Mouse (Mus musculus): ENCODE data around the gene Pom121l2. TPM values are rescaled to one million over a fixed set of nuclear protein-coding genes. Genes with fewer than 3 reads are reported as not detected.

Gene Pom121l2
- polyA plus RNA-seq, 1 experiment from 2014 or later: 0.12 TPM

DNA sequence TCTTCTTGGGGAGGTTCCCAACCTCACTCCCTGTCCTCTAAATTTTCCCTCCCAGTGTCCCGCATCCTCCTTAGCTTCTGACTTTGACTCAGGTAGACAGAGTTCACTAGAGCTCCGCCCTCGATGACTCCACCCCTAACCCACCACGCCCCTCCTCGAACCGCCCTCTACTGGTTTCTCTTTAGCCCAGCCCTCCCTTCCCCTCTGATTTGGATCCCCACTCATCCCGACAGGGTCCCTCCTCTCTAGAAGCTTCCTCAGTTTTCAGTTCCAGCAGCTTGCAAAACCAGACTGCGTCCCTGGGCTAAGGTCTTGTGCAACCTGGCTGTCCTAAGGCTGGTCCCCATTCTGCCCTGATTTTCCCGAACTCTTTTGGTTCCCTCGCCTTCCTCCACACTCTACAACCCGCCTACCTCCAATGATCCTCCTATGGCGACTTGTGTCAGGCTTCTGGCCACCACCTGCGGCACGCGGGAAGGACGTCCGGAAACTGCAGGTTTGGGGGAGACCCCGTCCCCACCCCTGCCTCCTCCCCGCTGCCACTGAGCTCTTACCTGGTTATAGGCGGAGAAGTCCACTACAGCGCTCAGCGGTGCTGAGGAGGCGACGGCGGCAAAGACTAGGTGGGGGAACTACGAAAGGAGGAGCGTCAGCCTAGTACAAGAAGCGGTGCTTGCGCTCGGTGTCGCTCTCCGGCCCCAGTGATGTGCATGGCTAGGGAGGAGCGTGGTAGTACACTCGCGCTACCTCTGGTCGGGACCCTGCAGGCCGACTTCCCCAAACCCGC lies 25.5 kb downstream of the Pom121l2 start:
- WGBS: under 1% methylated on average over 38 of the region's 38 CpGs
- peak overlapping the region; percentile 82 for H3K4me2 ChIP-seq (ENCODE audit: low read depth, low read length, severe bottlenecking)
- no peak overlapping the region; the same call in 1 of the 2 replicates for H3K9ac ChIP-seq (ENCODE audit: low read length)
- H3K4me3 ChIP-seq (ENCODE audit: low read depth, low read length): peak overlapping the region; percentile 47
- DNase-seq (ENCODE audit: low spot score): peak; percentile 75
- H3K27ac ChIP-seq (ENCODE audit: low read depth, low read length): no peak overlapping the region
- no peaks in the 10 kb centered on the region for H3K9me3 ChIP-seq (ENCODE audit: control insufficient read depth, low read length)
- peaks cover 96% of the 10 kb centered on the region for H3K27me3 ChIP-seq (ENCODE audit: control insufficient read depth, insufficient read depth, low read length)
- no peaks in the 10 kb centered on the region for H3K36me3 ChIP-seq (ENCODE audit: control insufficient read depth, insufficient read depth, low read length)
- peak; percentile 89 for ATAC-seq (replicated peaks; ENCODE audit: low FRiP score)
- peaks cover 12% of the 10 kb centered on the region; the same call in 1 of the 2 replicates for H3K4me1 ChIP-seq (replicated peaks; ENCODE audit: control insufficient read depth, insufficient read depth, low read length)

DNA sequence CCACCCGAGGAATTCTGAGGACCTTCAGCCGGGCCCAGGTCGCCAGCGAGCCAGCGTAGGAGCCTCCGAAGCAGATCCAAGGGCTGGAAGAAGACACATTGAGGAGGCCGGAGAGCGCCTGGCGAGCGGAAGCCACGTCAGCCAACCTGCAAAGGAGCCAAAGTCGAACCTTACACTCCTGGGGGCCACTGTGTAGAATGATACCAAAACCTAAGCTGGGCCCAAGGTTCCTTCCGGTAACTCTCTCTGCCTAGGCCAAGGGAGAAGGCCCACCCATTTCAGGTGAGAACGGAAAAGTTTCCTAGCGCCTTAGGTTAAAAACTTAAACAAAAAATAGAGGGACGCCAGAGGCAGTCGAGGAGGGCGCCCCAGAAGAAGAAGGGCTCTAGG lies 26.1 kb downstream of the Pom121l2 start:
- Histone ChIP-seq H3K36me3 (ENCODE audit: control insufficient read depth, insufficient read depth, low read length) (no peaks in the 10 kb centered on the region), H3K9ac (ENCODE audit: low read length) (no peak overlapping the region), H3K27me3 (ENCODE audit: control insufficient read depth, insufficient read depth, low read length) (peaks cover 94% of the 10 kb centered on the region), H3K27ac (ENCODE audit: low read depth, low read length) (no peak overlapping the region), H3K4me2 (ENCODE audit: low read depth, low read length, severe bottlenecking) (peak overlapping the region; percentile 82), H3K9me3 (ENCODE audit: control insufficient read depth, low read length) (no peaks in the 10 kb centered on the region), H3K4me3 (ENCODE audit: low read depth, low read length) (peak overlapping the region; percentile 47), H3K4me1 (replicated peaks; ENCODE audit: control insufficient read depth, insufficient read depth, low read length) (peaks cover 12% of the 10 kb centered on the region; the same call in 1 of the 2 replicates)
- DNase-seq (ENCODE audit: low spot score): no peak
- 2% methylated on average over 18 of the region's 18 CpGs for WGBS
- ATAC-seq (replicated peaks; ENCODE audit: low FRiP score): no peak

DNA sequence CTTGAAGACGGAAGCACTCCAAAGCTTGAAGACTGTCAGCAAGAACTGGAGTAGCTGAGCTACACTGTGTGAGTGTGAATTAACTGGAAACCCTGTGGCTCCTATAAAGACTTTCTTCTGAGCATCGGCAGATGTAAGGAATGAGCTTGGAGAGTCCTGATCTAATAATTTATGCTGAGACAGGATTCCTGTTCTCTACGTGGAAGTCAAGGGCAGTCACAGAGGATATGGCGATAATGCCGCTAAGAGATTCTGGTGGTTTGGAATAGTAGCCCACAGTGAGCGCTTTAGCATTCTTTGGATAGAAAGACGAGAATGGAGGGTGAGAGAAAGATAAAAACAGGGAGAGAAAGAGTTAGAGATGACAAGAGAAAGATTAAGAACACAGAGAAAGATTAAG lies 26.9 kb downstream of the Pom121l2 start:
- ATAC-seq (replicated peaks; ENCODE audit: low FRiP score) (no peak), DNase-seq (ENCODE audit: low spot score) (no peak)
- Histone ChIP-seq H3K27ac (ENCODE audit: low read depth, low read length) (no peak overlapping the region), H3K4me3 (ENCODE audit: low read depth, low read length) (no peak overlapping the region), H3K4me2 (ENCODE audit: low read depth, low read length, severe bottlenecking) (no peak overlapping the region), H3K36me3 (ENCODE audit: control insufficient read depth, insufficient read depth, low read length) (no peaks in the 10 kb centered on the region), H3K9me3 (ENCODE audit: control insufficient read depth, low read length) (no peaks in the 10 kb centered on the region), H3K4me1 (replicated peaks; ENCODE audit: control insufficient read depth, insufficient read depth, low read length) (peaks cover 12% of the 10 kb centered on the region; the same call in 1 of the 2 replicates), H3K27me3 (ENCODE audit: control insufficient read depth, insufficient read depth, low read length) (peaks cover 90% of the 10 kb centered on the region), H3K9ac (ENCODE audit: low read length) (no peak overlapping the region)
- 48% methylated on average over 7 of the region's 7 CpGs for WGBS

DNA sequence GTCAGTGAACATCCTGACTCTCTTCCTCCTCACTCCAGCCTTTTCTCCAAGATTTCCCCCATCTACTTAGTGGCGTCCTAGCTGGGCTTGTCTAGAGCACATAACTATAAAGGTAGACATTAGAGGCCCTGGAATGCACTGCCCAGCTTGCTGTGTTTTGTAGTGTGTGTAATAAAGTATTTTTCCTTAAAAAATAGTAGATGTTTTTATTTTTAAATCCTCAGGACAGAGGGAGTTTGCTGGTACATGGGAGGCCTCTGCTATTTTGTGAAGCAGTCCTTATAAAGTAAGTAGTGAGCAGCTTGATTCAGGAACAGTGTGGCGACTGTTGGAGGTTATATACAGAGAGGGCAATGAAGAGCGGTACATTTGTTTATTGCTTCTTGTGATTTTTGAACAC lies 27.7 kb downstream of the Pom121l2 start:
- no peak for DNase-seq (ENCODE audit: low spot score)
- WGBS: 69% methylated on average over 3 of the region's 3 CpGs
- Histone ChIP-seq H3K9me3 (ENCODE audit: control insufficient read depth, low read length) (no peaks in the 10 kb centered on the region), H3K9ac (ENCODE audit: low read length) (no peak overlapping the region), H3K27ac (ENCODE audit: low read depth, low read length) (no peak overlapping the region), H3K4me3 (ENCODE audit: low read depth, low read length) (no peak overlapping the region), H3K36me3 (ENCODE audit: control insufficient read depth, insufficient read depth, low read length) (no peaks in the 10 kb centered on the region), H3K4me1 (replicated peaks; ENCODE audit: control insufficient read depth, insufficient read depth, low read length) (peaks cover 12% of the 10 kb centered on the region; the same call in 1 of the 2 replicates), H3K4me2 (ENCODE audit: low read depth, low read length, severe bottlenecking) (no peak overlapping the region), H3K27me3 (ENCODE audit: control insufficient read depth, insufficient read depth, low read length) (peaks cover 85% of the 10 kb centered on the region)
- ATAC-seq (replicated peaks; ENCODE audit: low FRiP score): no peak

DNA sequence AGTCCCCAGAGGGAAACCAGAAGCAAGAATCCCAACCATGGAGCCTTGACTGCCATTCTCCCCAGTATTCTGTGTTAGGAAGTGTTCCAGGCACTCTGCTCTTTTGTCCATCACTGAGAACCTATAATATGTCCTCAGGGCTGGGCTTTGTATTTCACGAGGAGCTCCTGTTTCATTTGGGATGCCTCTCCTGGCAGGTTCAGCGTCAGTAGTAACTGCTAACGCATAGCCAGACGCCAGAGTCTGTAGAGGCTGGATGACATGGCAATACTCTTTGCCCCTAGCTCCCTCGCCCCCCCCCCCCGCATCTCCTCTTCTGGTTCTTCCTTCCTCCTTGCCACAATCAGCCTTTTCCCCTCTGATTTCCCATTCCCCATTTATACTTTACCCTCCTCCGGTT lies 28.6 kb downstream of the Pom121l2 start, which contains the start of gene Prss16:
Gene Prss16 (minus strand): TSS at position 101 of the 400 bp plus-strand sequence.
- Histone ChIP-seq H3K4me2 (ENCODE audit: low read depth, low read length, severe bottlenecking) (no peak within 1 kb of the TSS), H3K4me1 (replicated peaks; ENCODE audit: control insufficient read depth, insufficient read depth, low read length) (peaks cover 12% of the 10 kb centered on the region; the same call in 1 of the 2 replicates), H3K27ac (ENCODE audit: low read depth, low read length) (no peak within 1 kb of the TSS), H3K9me3 (ENCODE audit: control insufficient read depth, low read length) (no peaks in the 10 kb centered on the region), H3K9ac (ENCODE audit: low read length) (no peak within 1 kb of the TSS), H3K36me3 (ENCODE audit: control insufficient read depth, insufficient read depth, low read length) (no peaks in the 10 kb centered on the region), H3K27me3 (ENCODE audit: control insufficient read depth, insufficient read depth, low read length) (peaks cover 84% of the 10 kb centered on the region), H3K4me3 (ENCODE audit: low read depth, low read length) (no peak within 1 kb of the TSS)
- ATAC-seq (replicated peaks; ENCODE audit: low FRiP score) (no peak), DNase-seq (ENCODE audit: low spot score) (no peak)
- WGBS: 37% methylated on average over 7 of the region's 7 CpGs

DNA sequence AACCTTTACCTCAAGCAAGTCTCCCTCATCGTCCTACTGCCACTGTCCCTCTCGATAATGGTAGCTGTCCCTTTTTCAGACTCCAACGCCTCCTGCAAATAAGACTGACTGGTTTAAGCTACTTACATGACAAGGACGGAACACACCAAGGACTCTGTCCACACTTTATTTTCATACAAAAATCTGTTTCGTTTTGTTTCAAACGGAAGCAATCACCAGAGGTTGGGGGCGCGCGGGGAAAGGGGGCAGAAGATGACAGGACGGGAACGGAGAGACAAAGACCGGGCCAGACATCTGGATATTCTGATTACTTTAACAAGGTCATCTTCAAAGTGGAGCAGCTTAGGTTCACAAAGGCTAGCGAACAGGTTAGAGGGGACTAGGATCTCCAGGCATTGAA lies 32.7 kb downstream of the Pom121l2 start:
- no peak overlapping the region for H3K4me2 ChIP-seq (ENCODE audit: low read depth, low read length, severe bottlenecking)
- 23% methylated on average over 13 of the region's 13 CpGs for WGBS

DNA sequence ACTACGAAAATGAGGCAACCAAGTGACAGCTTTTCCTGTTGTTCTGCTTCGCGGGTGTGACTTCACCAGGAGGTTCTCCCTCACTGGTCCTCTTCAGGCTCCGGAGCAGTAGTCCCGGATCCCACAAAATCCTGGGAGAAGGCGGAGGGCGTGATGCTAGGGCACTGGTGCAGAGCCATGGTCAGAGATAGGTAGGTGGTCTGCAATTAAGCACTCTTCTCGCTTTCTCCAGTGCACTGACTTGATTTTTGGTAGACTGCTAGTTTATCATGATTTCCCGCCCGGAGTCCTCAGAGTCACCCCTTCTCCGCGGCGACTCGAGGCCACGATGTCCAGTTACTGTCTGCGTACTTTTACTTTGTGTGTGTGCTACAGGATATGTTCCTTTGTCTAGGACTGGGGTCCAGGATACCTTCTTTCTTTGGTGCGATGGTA lies 33.4 kb downstream of the Pom121l2 start:
- Histone ChIP-seq H3K36me3 (ENCODE audit: control insufficient read depth, insufficient read depth, low read length) (no peaks in the 10 kb centered on the region), H3K27me3 (ENCODE audit: control insufficient read depth, insufficient read depth, low read length) (peaks cover 53% of the 10 kb centered on the region), H3K27ac (ENCODE audit: low read depth, low read length) (no peak overlapping the region), H3K4me3 (ENCODE audit: low read depth, low read length) (peak overlapping the region; percentile 5; the same call in 1 of the 2 replicates), H3K9ac (ENCODE audit: low read length) (no peak overlapping the region), H3K9me3 (ENCODE audit: control insufficient read depth, low read length) (no peaks in the 10 kb centered on the region), H3K4me2 (ENCODE audit: low read depth, low read length, severe bottlenecking) (peak overlapping the region; percentile 29; the same call in 1 of the 2 replicates), H3K4me1 (replicated peaks; ENCODE audit: control insufficient read depth, insufficient read depth, low read length) (no peaks in the 10 kb centered on the region)
- WGBS: 14% methylated on average over 17 of the region's 17 CpGs
- no peak for ATAC-seq (replicated peaks; ENCODE audit: low FRiP score)
- no peak for DNase-seq (ENCODE audit: low spot score)

More for the DNA sequence above, 32.7 kb downstream of the Pom121l2 start:
- Histone ChIP-seq H3K9ac (ENCODE audit: low read length) (no peak overlapping the region), H3K4me1 (replicated peaks; ENCODE audit: control insufficient read depth, insufficient read depth, low read length) (no peaks in the 10 kb centered on the region), H3K9me3 (ENCODE audit: control insufficient read depth, low read length) (no peaks in the 10 kb centered on the region), H3K27ac (ENCODE audit: low read depth, low read length) (no peak overlapping the region), H3K36me3 (ENCODE audit: control insufficient read depth, insufficient read depth, low read length) (no peaks in the 10 kb centered on the region), H3K4me3 (ENCODE audit: low read depth, low read length) (no peak overlapping the region), H3K27me3 (ENCODE audit: control insufficient read depth, insufficient read depth, low read length) (peaks cover 55% of the 10 kb centered on the region)
- ATAC-seq (replicated peaks; ENCODE audit: low FRiP score) (no peak), DNase-seq (ENCODE audit: low spot score) (no peak)

DNA sequence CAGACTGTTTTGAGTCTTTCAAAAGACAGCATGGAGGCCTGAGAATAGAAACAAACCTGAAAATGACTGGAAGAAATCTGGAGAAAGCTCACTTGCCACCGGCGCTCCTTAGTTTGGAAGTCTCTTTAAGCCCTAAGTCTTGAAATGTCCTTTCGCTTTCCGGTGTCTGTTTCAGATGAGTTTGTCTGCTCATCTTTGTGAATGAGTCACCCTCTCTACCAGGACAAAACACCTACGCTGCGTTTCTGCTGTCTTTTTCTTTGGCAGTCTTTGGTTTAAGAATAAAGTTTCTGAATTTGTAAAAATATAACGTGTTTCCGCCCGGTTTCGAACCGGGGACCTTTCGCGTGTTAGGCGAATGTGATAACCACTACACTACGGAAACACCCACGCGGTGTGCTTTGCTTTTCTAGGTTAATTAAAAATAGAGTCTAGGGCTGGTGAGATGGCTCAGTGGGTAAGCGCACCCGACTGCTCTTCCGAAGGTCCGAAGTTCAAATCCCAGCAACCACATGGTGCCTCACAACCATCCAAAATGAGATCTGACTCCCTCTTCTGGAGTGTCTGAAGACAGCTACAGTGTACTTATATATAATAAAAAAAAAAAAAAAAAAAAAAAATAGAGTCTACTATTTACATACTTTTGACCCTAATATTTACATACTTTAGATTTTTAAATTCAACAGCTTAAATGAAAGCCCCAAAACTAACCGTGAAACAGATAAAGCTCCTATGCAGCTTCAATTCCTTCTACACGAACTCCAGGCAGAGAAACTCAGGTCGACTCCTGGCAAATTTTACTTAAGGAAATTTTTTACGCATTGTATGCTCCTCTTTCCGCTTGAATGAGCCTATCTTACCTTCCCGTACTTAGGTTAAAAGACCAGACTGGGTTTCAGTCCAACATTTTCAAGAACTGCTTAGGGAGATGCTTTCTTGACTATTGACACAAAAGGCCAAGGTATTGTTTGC lies 34.8 kb downstream of the Pom121l2 start:
- no peak overlapping the region for H3K4me2 ChIP-seq (ENCODE audit: low read depth, low read length, severe bottlenecking)
- no peaks in the 10 kb centered on the region for H3K4me1 ChIP-seq (replicated peaks; ENCODE audit: control insufficient read depth, insufficient read depth, low read length)
- 14% methylated on average over 27 of the region's 27 CpGs for WGBS
- H3K9ac ChIP-seq (ENCODE audit: low read length): no peak overlapping the region
- H3K4me3 ChIP-seq (ENCODE audit: low read depth, low read length): no peak overlapping the region
- DNase-seq (ENCODE audit: low spot score) (peak; percentile 90), ATAC-seq (replicated peaks; ENCODE audit: low FRiP score) (peak; percentile 74)
- no peak overlapping the region for H3K27ac ChIP-seq (ENCODE audit: low read depth, low read length)
- H3K36me3 ChIP-seq (ENCODE audit: control insufficient read depth, insufficient read depth, low read length): no peaks in the 10 kb centered on the region
- H3K9me3 ChIP-seq (ENCODE audit: control insufficient read depth, low read length): no peaks in the 10 kb centered on the region
- peaks cover 40% of the 10 kb centered on the region for H3K27me3 ChIP-seq (ENCODE audit: control insufficient read depth, insufficient read depth, low read length)

Measured in forebrain, embryonic 11.5 days (tissue).